Mouse (Mus musculus) kidney, embryonic 14.5 days (tissue): ENCODE measurements around the gene Stfa2. TPM values are rescaled to one million over a fixed set of nuclear protein-coding genes. Genes with fewer than 3 reads are reported as not detected.
"Not testable (repeated sequence)": the region's sequence is repeated elsewhere in the genome, so short reads cannot be mapped to it uniquely, and the experiment has no call there.

Experiments
- ATAC-seq: fragments of 200-750 bp; cut with Nextera tagmentation; 2 replicates; pipeline ENCODE4 v1.8.0; 2017; ENCODE audit warnings: moderate number of reproducible peaks, mild to moderate bottlenecking, moderate TSS enrichment, moderate library complexity; ENCODE audit not compliant: low FRiP score, low TSS enrichment
- H3K27ac ChIP-seq: fragments of 300-500 bp; sonication (generic); 2 replicates; pipeline ENCODE4 v1.5.1; 2014; ENCODE audit warnings: low read depth, mild to moderate bottlenecking, low read length, moderate library complexity, mixed read lengths
- H3K27me3 ChIP-seq: fragments of 300-500 bp; sonication (generic); 2 replicates; pipeline ENCODE4 v1.6.1; 2014; ENCODE audit warnings: mild to moderate bottlenecking, low read length; ENCODE audit not compliant: control insufficient read depth, insufficient read depth
- H3K36me3 ChIP-seq: fragments of 300-500 bp; sonication (generic); 2 replicates; pipeline ENCODE4 v1.6.1; 2014; ENCODE audit warnings: low read length, mixed read lengths; ENCODE audit not compliant: control insufficient read depth, insufficient read depth
- H3K4me1 ChIP-seq: fragments of 300-500 bp; sonication (generic); 2 replicates; pipeline ENCODE4 v1.6.1; 2014; ENCODE audit warnings: low read length, mixed read lengths; ENCODE audit not compliant: control insufficient read depth, insufficient read depth
- H3K4me2 ChIP-seq: fragments of 300-500 bp; sonication (generic); replicated peaks from 2 replicates; pipeline ENCODE4 v1.6.1; 2014; ENCODE audit warnings: low read depth, mild to moderate bottlenecking, low read length
- H3K4me3 ChIP-seq: fragments of 300-500 bp; sonication (generic); 2 replicates; pipeline ENCODE4 v1.5.1; 2014; ENCODE audit warnings: mild to moderate bottlenecking, low read length
- H3K9ac ChIP-seq: fragments of 300-500 bp; sonication (generic); 2 replicates; pipeline ENCODE4 v1.6.1; 2014; ENCODE audit warnings: low read depth, mild to moderate bottlenecking, low read length, moderate library complexity
- H3K9me3 ChIP-seq: fragments of 300-500 bp; sonication (generic); 2 replicates; pipeline ENCODE4 v1.6.1; 2016; ENCODE audit warnings: low read length; ENCODE audit not compliant: control insufficient read depth
- WGBS: fragments of 180-500 bp; shearing (Covaris S2); extraction: QIAGEN DNeasy Blood & Tissue Kit; methylation state at CpG from one replicate; pipeline ENCODE4 v1.1.7; 2014; 5-methylcytosine and 5-hydroxymethylcytosine counted together
- polyA plus RNA-seq: library from polyadenylated mRNA; unstranded; fragments of >200 nt; fragmentation: Nextera tagmentation; extraction: Ambion mirVana; gene quantifications from 2 replicates; pipeline ENCODE4 v1.2.1, GENCODE M21; 2014

The Stfa2 gene
- polyA plus RNA-seq = not detected in 2 replicates

- no peaks in the 10 kb centered on the region for H3K9me3 ChIP-seq
- H3K27me3 ChIP-seq = no peaks in the 10 kb centered on the region
- no peak within 1 kb of the TSS for H3K4me2 ChIP-seq
- no peak within 1 kb of the TSS for H3K4me3 ChIP-seq
- no peaks in the 10 kb centered on the region for H3K4me1 ChIP-seq
- H3K27ac ChIP-seq = no peak within 1 kb of the TSS
- H3K36me3 ChIP-seq = no peaks in the 10 kb centered on the region
- no peak for ATAC-seq
- no peak within 1 kb of the TSS for H3K9ac ChIP-seq
Observed at GRCm38 (mm10) chr16:36408357-36408756, at the start of gene Stfa2. TSS of gene Stfa2 (minus strand) at chr16:36408457.

- WGBS = 76% methylated on average over 4 of the region's 4 CpGs
- Histone ChIP-seq H3K4me3 (no peak within 1 kb of the TSS), H3K9ac (no peak within 1 kb of the TSS), H3K9me3 (no peaks in the 10 kb centered on the region), H3K36me3 (no peaks in the 10 kb centered on the region), H3K4me2 (no peak within 1 kb of the TSS), H3K4me1 (no peaks in the 10 kb centered on the region), H3K27me3 (no peaks in the 10 kb centered on the region), H3K27ac (no peak within 1 kb of the TSS)
- ATAC-seq = no peak
Observed at GRCm38 (mm10) chr16:36455342-36455802, 47.1 kb upstream of the Stfa2 start, which contains the start of gene Stfa3. TSS of gene Stfa3 (minus strand) at chr16:36455392.

- H3K27ac ChIP-seq, ATAC-seq, H3K36me3 ChIP-seq, H3K9ac ChIP-seq, H3K4me3 ChIP-seq, H3K27me3 ChIP-seq, H3K4me1 ChIP-seq, H3K9me3 ChIP-seq, H3K4me2 ChIP-seq: not testable (repeated sequence)
- 79% methylated on average over 1 of the region's 1 CpGs for whole genome bisulfite sequencing
Observed at GRCm38 (mm10) chr16:36420979-36421378, 12.7 kb upstream of the Stfa2 start.

GRCm38 (mm10) chr16:36389060-36389459 is 19.2 kb downstream of the Stfa2 start:
- WGBS = 18% methylated on average over 4 of the region's 4 CpGs

GRCm38 (mm10) chr16:36367648-36368047 is 40.6 kb downstream of the Stfa2 start, which contains the start of gene BC100530:
TSS of gene BC100530 (minus strand) at chr16:36367748.
- H3K36me3 ChIP-seq, H3K9me3 ChIP-seq, H3K9ac ChIP-seq, ATAC-seq, H3K27ac ChIP-seq, H3K4me2 ChIP-seq, H3K4me1 ChIP-seq, H3K4me3 ChIP-seq, H3K27me3 ChIP-seq: not testable (repeated sequence)
- 73% methylated on average over 3 of the region's 3 CpGs for WGBS

More at GRCm38 (mm10) chr16:36389060-36389459, 19.2 kb downstream of the Stfa2 start:
- no peaks in the 10 kb centered on the region for H3K36me3 ChIP-seq
- no peak overlapping the region for H3K9ac ChIP-seq
- no peak for ATAC-seq
- no peaks in the 10 kb centered on the region for H3K27me3 ChIP-seq
- H3K4me1 ChIP-seq = no peaks in the 10 kb centered on the region
- no peak overlapping the region for H3K4me3 ChIP-seq
- H3K9me3 ChIP-seq = no peaks in the 10 kb centered on the region
- no peak overlapping the region for H3K4me2 ChIP-seq
- no peak overlapping the region for H3K27ac ChIP-seq

Other genes starting within 250 kb of the Stfa2 start
- gene Gm5483, start 224.2 kb downstream of the Stfa2 start, polyA plus RNA-seq = not detected in 2 replicates
- not detected in 2 replicates for gene Gm5416, start 198.1 kb downstream of the Stfa2 start, polyA plus RNA-seq
- gene 2010005H15Rik, start 187.0 kb downstream of the Stfa2 start, polyA plus RNA-seq = not detected in 2 replicates
- 0.91 and 1.5 TPM in 2 replicates for gene Stfa1, start 131.5 kb downstream of the Stfa2 start, polyA plus RNA-seq
- gene BC117090, start 74.1 kb downstream of the Stfa2 start, polyA plus RNA-seq = not detected in 2 replicates
- gene BC100530, start 40.7 kb downstream of the Stfa2 start, polyA plus RNA-seq = not detected in 2 replicates
- gene Stfa3, start 46.9 kb upstream of the Stfa2 start, polyA plus RNA-seq = not detected in 2 replicates
- gene Casr, start 153.7 kb upstream of the Stfa2 start, polyA plus RNA-seq = 0.34 and 0.39 TPM in 2 replicates